Mouse (Mus musculus) telencephalon, adult 2 months (tissue): ENCODE data around the gene Nudt21.
A peak's percentile ranks its signal among the peaks of the same experiment; 100 is the strongest.

ENCODE experiments used
- DNase-seq: peaks from one replicate; pipeline ENCODE4 v3.0.0-alpha.2; 2011; ENCODE audit warnings: low read depth, low spot score

Nudt21 gene

DNA sequence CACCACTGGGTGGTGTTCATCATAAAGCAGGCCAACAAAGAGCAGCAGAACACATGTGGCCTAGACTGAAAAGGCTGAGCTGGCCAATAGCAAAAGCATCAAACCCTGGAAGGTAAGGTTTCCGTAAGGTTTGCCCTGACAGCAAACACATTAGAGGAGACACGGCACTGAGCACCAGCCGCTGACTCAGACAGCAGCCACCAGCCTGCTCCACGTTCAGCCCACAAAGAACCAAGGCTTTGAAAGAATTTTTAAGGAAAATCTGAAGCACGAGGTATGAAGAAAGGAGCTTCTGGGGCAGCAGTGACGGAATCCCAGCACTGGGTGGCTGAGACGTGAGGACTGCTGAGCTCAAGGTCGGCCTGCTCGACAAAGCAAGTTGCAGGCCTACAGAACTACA lies 32.7 kb downstream of the Nudt21 start:
- DNase-seq: no peak

DNA sequence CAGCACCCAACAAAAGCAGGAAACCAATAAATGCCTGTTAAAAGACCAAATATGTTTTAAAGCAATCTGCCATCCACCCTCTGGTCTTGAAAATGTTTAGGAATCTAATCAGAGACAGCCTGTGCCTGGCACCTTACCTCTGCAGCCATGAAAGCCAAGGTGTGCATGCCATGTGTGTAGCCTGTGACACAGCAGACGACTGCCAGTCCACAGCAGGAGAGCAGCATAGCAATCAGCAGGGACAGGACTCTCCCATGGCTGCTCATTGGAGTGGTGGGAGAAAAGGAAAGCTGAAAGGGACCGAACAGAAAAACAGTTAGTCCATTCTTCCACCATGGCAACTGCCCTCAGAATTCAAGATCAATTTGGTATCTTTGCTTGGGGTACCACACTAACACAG lies 37.9 kb downstream of the Nudt21 start:
- no peak for DNase-seq

DNA sequence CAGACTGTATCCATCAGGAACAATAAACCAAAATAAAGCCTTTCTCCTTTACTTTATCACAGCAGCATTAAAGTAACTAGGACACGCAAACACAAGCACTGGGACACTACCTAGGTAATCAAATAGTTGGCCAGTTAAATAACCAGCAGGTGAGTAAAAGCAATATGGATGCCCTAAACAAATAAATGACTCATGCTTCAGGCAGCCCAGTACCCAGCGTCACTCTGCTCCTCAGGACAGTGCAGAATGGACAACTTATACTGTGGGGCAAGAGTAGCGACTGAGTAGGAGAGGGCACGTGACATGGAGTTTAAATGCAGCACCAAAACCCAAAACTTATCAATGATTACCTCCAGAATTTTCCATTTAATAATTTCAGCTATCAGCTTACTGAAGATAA lies 47.1 kb downstream of the Nudt21 start:
- DNase-seq: no peak

DNA sequence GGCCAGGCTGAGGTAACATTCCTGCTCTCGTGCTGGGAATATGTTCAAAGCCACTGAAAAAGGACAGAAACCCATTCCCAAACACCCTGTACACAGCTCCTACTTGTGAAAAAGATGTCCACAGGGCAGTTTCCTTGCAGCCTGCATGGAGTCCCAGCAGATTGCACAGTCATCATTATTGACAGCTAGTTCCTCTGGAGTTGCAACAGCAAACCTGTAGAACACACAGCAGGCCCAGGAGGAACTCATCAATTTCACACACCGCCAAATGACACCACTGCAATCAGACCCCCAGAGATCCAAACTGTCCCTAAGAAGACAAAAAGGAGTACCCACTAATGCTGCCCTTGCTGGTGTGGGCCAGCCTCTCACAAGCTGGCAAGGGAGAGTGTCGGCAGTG lies 52.1 kb downstream of the Nudt21 start:
- no peak for DNase-seq

DNA sequence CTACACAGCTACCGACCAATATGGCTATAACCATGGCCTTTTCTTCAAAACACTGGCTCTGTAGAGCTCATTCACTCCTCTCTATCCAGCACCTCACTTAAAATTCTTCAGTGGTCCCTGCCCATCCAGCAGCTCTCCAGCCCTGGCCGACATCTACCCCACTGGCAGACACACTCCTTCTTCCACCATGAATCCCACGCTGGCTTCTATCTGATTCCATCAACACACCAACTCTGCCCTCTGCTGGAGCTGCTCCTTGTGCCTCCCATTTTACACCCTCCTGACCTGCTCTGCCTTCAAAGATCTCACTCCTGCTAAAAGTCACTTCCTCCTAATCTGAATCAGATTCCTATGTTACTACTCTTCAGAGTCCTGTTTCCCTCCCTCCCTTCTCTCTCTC lies 53.0 kb downstream of the Nudt21 start:
- no peak for DNase-seq

DNA sequence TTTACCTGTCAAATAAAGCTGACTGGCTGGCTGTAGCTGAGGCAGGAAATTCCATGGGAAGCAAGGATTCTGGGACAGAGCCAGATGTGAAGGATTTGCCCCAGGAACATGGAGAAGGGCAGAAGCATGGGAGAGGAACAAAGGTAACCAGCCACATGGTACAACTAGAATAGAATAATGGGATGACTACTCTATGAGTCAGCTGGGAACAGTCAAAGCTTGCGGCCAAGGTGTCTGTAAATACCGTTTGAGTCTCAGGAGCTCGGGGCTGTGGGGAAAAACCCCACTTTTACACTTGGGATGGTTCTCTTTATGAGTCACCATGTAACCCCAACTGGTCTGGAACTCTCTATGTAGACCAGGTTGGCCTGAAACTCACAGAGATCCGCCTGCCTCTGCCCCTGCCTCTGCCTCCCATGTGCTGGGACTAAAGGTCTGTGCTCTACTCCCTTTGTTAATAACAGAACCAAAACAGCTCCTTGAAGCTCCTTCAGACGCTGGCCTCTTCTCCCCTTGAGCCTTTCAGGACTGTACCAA lies 55.1 kb downstream of the Nudt21 start:
- DNase-seq: no peak

DNA sequence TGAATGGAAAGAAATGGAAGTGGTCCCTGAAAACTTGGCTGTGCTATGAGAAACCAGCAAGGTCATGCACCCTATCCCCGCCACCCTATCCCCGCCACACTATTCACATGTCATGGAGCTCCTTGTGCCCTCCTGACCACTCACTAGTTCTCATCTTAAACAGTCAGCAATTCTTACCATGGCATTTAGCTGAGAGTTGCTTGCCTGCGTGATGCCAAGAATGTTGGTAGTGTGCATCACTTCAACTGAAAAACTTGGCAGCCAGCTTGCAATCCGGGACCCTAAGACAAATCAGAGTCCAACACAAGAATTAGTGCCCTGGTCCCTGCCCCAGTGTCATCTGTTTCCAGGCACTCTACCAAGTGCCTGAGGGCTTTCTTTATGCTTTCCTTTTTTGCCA lies 56.7 kb downstream of the Nudt21 start:
- no peak for DNase-seq

DNA sequence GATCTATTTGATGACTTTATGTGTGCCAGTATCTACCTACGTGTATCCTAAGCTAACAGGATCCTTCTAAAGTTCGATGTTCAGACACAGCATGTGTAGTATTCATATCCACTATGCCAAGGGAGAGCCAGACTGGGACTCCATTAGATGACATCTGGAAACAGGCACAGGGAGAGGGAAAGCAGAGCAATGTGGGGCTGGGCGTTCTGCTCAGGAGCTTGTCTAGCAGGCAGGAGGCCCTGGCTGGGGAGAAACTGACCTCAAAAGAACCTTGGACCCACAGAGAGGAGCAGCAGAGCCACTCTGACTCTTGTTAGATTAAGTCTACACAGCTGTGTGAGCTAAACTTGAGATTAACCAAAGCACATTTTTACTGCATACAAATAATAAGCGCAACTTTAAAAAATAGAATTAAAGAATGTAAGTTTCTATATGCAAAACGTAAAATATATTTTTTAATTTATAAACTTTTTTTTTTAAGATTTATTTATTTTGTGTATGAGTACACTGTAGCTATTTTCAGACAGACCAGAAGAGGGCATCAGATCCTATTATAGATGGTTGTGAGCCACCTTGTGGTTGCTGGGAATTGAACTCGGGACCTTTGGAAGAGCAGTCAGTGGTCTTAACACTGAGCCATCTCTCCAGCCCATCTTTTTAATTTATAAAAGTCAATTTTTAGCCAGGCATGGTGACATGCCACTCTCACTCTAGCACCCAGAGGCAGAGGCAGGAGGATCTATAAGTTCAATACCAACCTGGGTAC lies 60.2 kb downstream of the Nudt21 start:
- no peak for DNase-seq

DNA sequence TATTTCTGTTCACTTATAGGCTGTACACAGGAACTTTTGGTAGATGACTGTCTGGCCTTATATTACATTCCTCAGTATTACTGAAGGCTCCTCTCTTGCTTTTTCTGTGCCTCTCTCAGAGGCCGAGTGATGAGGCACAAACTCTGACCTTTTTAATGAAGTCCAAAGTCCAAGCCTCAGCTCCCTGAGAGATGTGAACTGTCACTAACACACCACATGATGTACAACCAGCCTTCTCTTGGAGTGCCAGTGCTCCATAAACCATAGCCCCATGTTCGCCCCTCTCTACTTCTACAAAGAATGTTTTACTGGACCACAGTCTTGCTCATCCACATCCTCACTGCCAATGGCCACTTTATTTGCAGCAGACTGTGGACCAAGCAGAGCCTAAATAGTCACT lies 61.5 kb downstream of the Nudt21 start:
- no peak for DNase-seq

DNA sequence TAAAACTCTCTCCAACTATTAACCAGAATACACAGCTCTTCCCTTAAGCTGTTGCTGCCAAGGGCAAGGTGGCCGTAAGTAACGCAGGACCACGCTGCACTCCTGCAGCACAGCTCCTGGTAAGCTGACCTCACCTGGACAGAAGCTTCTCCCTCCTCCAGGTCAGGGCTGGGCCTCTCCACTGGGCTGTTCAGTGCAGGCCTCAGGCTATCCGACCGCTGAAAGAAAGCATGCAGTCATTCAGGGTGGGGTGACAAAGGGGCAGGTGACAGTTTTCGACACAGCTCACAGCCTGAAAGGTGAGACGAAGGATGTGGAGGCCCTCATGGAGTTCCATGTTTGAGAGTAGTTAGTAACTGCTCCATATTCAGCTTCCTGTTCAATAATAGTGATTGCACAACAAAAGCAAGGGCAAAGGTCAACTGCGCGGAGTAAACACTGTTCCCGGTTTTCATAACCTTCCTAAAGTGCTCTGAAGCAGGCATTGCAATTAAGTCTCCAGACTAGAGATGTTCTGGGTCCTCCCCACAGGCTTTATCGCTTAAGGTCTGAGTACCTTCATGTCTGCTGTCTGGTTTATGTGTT lies 62.1 kb downstream of the Nudt21 start:
- DNase-seq: no peak

DNA sequence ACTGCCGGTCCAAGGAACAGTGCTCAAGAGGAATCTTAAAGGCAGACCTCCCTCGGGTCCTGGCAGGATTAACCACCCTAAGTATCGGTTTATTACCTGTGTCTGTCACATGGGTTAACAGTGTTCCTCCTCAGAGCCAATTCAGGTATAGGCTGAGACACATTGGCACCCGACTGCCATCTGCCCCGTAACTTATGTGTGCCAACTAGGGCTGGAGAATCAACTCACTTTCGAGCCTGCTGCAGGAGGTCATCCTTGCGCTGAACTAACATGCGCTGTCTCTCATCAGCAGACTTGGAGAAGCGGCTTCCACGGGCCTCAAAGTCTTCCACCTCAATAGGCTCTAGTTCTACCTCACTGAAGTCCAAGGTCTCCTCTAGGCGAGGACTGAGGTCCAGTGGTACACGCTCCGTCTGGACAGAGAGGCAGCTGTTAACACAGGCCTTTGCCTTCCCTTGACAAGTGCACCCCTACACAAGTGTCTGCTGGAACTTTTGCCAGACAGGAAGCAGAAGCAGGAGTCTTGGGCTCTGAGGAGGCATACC lies 62.9 kb downstream of the Nudt21 start:
- DNase-seq: no peak

DNA sequence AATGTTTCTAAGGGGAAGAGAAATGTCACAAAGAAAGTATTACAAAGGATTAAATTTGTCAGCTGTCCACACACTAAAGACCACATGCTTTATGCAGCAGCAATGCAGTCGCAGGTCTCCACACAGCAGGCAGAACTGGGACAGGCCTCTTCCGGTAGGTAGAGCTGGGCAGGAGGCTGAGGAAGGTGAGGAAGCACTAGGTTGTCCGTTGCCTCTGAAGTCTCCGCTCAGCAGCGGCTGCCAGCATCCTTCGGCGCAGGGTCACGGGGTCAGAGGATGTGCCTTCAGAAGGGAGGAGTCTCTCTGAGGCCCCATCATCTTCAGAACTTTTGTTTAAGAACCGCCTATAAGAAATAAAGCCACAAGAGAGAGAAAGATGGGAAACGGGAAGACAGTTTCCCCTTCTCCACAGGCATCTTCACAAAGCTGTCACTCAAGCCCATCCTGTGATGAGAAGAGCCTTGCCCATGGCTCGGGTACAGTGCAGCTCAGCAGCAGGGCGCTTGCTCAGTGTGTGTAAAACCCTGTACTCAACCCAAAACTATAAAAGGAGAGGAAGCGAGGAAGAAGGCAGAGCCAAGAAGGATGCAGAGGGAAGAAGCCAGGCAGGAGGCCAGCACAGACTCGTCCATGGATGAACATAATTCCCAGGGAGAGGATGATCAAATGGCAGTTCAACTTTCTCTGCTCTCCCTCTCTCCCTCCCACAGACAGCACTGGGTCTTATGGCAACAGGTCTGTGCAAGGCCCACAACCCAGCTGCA lies 63.7 kb downstream of the Nudt21 start:
- DNase-seq: peak; percentile 77

DNA sequence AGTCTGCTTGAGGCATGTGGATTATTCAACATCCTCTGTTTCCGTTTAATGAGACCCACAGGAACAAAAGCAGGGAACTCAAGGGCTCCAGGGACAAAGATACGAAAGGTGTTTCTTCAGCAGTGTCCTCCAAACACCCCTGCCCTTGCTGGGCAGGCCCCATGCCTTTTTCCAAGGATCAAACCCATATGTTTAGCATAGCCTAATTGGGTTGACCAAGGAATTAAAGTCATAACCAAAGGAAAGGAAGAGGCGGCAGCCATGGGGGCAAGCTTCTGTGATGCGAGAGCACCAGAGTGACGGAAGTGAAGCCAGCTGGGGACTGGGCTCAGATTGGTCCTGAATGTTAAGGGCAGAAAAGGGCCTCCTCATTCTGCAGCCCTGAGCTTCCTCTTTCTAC lies 64.6 kb downstream of the Nudt21 start:
- DNase-seq: no peak

DNA sequence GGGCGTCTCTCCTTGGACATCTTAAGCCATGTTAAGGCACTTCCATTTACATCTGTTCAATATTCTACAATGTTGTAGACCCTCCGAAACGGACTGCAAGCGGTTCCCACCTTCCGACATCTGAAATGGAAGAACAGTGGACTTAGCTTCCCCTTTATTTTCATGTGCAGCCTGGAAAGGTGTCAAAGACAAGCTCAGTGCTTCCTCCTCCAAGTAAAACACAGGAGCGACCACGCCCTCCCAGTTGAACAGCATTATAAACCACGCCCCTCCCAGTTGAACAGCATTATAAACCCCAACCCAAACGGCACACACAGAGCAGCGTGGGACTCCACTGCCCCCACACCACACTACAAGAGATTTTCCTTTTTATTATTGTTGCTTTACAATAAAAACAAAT lies 65.4 kb downstream of the Nudt21 start:
- no peak for DNase-seq

DNA sequence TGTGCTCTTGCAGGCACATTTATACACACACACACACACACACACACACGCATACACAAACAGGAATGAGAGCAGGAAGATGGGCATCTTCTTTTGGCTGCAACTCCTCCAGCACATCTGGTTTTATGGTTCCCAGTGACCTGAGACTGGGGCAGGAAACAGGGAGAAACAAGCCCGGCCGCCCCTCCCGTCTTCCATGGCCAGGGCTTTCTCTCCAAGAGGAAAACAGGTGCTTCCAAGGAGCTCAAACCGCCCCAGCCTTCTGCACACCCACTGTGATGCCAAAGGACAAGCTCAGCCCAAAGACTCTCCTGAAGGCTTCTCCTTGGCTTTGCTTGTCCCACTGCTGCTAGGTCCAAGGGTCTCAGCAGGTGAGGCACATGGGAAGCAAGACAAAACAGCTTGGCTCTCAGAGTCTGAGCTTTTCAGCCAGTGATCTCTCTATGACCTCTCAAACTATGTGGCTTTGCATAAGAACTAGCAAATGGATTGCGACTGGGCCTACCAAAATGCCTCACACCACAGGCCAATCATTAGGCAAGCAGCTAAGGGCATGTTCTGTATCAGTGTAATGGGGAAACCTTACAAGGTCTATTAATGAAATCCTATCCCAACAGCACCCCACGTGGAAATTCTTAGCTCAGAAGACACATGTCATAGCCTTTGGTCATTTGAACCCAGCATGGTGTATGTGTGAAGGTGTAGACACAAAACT lies 67.0 kb downstream of the Nudt21 start:
- DNase-seq: no peak

DNA sequence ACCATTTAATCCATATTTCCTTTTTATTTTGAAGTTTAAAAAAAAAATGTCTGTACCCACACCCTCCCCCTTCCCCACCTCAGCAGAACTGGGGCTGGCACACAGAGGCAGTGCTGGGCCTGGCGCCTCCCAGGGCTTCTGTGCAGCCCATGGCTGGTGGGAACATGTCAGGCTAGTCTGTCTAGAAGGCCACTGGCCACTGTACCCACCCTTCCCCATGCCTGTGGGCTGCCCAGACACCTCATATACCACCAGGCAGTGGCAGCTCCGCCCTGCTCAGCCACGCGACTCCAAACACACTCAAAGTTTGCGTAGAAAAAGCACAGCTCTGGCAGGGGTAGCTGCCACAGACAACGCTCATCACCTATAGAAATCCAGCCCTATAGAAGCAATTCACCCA lies 68.5 kb downstream of the Nudt21 start:
- no peak for DNase-seq
